Mouse (Mus musculus) intestine, embryonic 16.5 days (tissue): Measurements from ENCODE around the gene Tpmt. TPM values are rescaled to one million over a fixed set of nuclear protein-coding genes. Genes with fewer than 3 reads are reported as not detected.

ENCODE experiments used
- ATAC-seq: fragments of 200-750 bp; cut with Nextera tagmentation; 2 replicates; pipeline ENCODE4 v1.8.0; 2017; ENCODE audit warnings: moderate TSS enrichment, moderate library complexity
- H3K27ac ChIP-seq: fragments of 300-500 bp; sonication (generic); 2 replicates; pipeline ENCODE4 v1.5.1; 2014; ENCODE audit warnings: mild to moderate bottlenecking, low read length
- H3K27me3 ChIP-seq: fragments of 300-500 bp; sonication (generic); replicated peaks from 2 replicates; pipeline ENCODE4 v1.6.1; 2014; ENCODE audit warnings: low read length, control low read depth, mixed read lengths; ENCODE audit not compliant: control insufficient read depth, insufficient read depth
- H3K36me3 ChIP-seq: fragments of 300-500 bp; sonication (generic); 2 replicates; pipeline ENCODE4 v1.6.1; 2014; ENCODE audit warnings: low read length, control low read depth; ENCODE audit not compliant: control insufficient read depth, insufficient read depth
- H3K4me1 ChIP-seq: fragments of 300-500 bp; sonication (generic); 2 replicates; pipeline ENCODE4 v1.6.1; 2014; ENCODE audit warnings: low read length, control low read depth, mixed read lengths; ENCODE audit not compliant: control insufficient read depth, insufficient read depth
- H3K4me2 ChIP-seq: fragments of 300-500 bp; sonication (generic); 2 replicates; pipeline ENCODE4 v1.6.1; 2014; ENCODE audit warnings: low read depth, low read length, control low read depth
- H3K4me3 ChIP-seq: fragments of 300-500 bp; sonication (generic); 2 replicates; pipeline ENCODE4 v1.5.1; 2014; ENCODE audit warnings: mild to moderate bottlenecking, low read length
- H3K9ac ChIP-seq: fragments of 300-500 bp; sonication (generic); 2 replicates; pipeline ENCODE4 v1.6.1; 2014; ENCODE audit warnings: low read depth, low read length
- H3K9me3 ChIP-seq: fragments of 300-500 bp; sonication (generic); 2 replicates; pipeline ENCODE4 v1.6.1; 2016; ENCODE audit warnings: low read length, control low read depth; ENCODE audit not compliant: control insufficient read depth
- WGBS: fragments of 180-500 bp; shearing (Covaris S2); extraction: QIAGEN DNeasy Blood & Tissue Kit; methylation state at CpG from one replicate; pipeline ENCODE4 v1.1.7; 2014; 5-methylcytosine and 5-hydroxymethylcytosine counted together
- polyA plus RNA-seq: library from polyadenylated mRNA; unstranded; fragments of >200 nt; fragmentation: Nextera tagmentation; extraction: Ambion mirVana; gene quantifications from 2 replicates; pipeline ENCODE4 v1.2.1, GENCODE M21; 2015

Gene Tpmt
- polyA plus RNA-seq, 1 experiment from 2014 or later, result 27.6 TPM

- Histone ChIP-seq H3K9ac (no peak overlapping the region), H3K4me2 (no peak overlapping the region), H3K36me3 (no peaks in the 10 kb centered on the region), H3K27ac (no peak overlapping the region), H3K9me3 (no peaks in the 10 kb centered on the region), H3K4me1 (no peaks in the 10 kb centered on the region), H3K27me3 (no peaks in the 10 kb centered on the region), H3K4me3 (no peak overlapping the region)
- ATAC-seq, result no peak
- 77% methylated on average over 7 of the region's 7 CpGs for WGBS
Observed at GRCm38 (mm10) chr13:46992516-46993273, 51.8 kb downstream of the Tpmt start.

- ATAC-seq, result peak; percentile 86
- no peaks in the 10 kb centered on the region for H3K27me3 ChIP-seq
- H3K4me1 ChIP-seq, result no peaks in the 10 kb centered on the region
- no peaks in the 10 kb centered on the region for H3K36me3 ChIP-seq
- no peak overlapping the region for H3K4me3 ChIP-seq
- no peak overlapping the region for H3K4me2 ChIP-seq
- no peak overlapping the region for H3K9ac ChIP-seq
- 27% methylated on average over 4 of the region's 4 CpGs for WGBS
- no peaks in the 10 kb centered on the region for H3K9me3 ChIP-seq
- H3K27ac ChIP-seq, result 0 out of 2 replicates have a peak overlapping the region, but pooled peaks have one; percentile 33
Observed at GRCm38 (mm10) chr13:46990376-46991011, 54.0 kb downstream of the Tpmt start.

GRCm38 (mm10) chr13:46987941-46988340 is 56.6 kb downstream of the Tpmt start:
- ATAC-seq, result no peak
- H3K27me3 ChIP-seq, result no peaks in the 10 kb centered on the region
- H3K9ac ChIP-seq, result no peak overlapping the region
- no peak overlapping the region for H3K4me3 ChIP-seq
- no peak overlapping the region for H3K4me2 ChIP-seq
- no peaks in the 10 kb centered on the region for H3K36me3 ChIP-seq
- no peaks in the 10 kb centered on the region for H3K4me1 ChIP-seq
- H3K27ac ChIP-seq, result no peak overlapping the region
- H3K9me3 ChIP-seq, result no peaks in the 10 kb centered on the region
- WGBS, result 78% methylated on average over 8 of the region's 8 CpGs

GRCm38 (mm10) chr13:46986208-46986607 is 58.3 kb downstream of the Tpmt start:
- Histone ChIP-seq H3K9ac (no peak overlapping the region), H3K27me3 (no peaks in the 10 kb centered on the region), H3K36me3 (no peaks in the 10 kb centered on the region), H3K9me3 (no peaks in the 10 kb centered on the region), H3K4me2 (no peak overlapping the region), H3K27ac (no peak overlapping the region), H3K4me3 (no peak overlapping the region), H3K4me1 (0 out of 2 replicates have a peak, but pooled peaks cover 3% of the 10 kb centered on the region)
- WGBS, result 48% methylated on average over 6 of the region's 6 CpGs
- no peak for ATAC-seq

GRCm38 (mm10) chr13:46983878-46984277 is 60.7 kb downstream of the Tpmt start:
- Histone ChIP-seq H3K4me1 (peaks cover 9% of the 10 kb centered on the region), H3K36me3 (no peaks in the 10 kb centered on the region), H3K9ac (no peak overlapping the region), H3K27me3 (no peaks in the 10 kb centered on the region), H3K4me2 (no peak overlapping the region), H3K4me3 (no peak overlapping the region), H3K27ac (no peak overlapping the region), H3K9me3 (no peaks in the 10 kb centered on the region)
- WGBS, result 88% methylated on average over 2 of the region's 2 CpGs
- ATAC-seq, result no peak

GRCm38 (mm10) chr13:46979836-46980490 is 64.6 kb downstream of the Tpmt start:
- H3K9me3 ChIP-seq, result no peaks in the 10 kb centered on the region
- H3K4me1 ChIP-seq, result peaks cover 9% of the 10 kb centered on the region
- no peak overlapping the region for H3K4me3 ChIP-seq
- 34% methylated on average over 13 of the region's 13 CpGs for WGBS
- no peaks in the 10 kb centered on the region for H3K36me3 ChIP-seq
- peak overlapping the region; percentile 7; the same call in 1 of the 2 replicates for H3K27ac ChIP-seq
- ATAC-seq, result peak; percentile 59
- H3K9ac ChIP-seq, result no peak overlapping the region
- H3K4me2 ChIP-seq, result no peak overlapping the region
- no peaks in the 10 kb centered on the region for H3K27me3 ChIP-seq

- H3K36me3 ChIP-seq, result no peaks in the 10 kb centered on the region
- no peak overlapping the region for H3K4me2 ChIP-seq
- no peak overlapping the region for H3K27ac ChIP-seq
- WGBS, result 91% methylated on average over 7 of the region's 7 CpGs
- no peaks in the 10 kb centered on the region for H3K9me3 ChIP-seq
- H3K27me3 ChIP-seq, result no peaks in the 10 kb centered on the region
- no peak overlapping the region for H3K4me3 ChIP-seq
- peaks cover 9% of the 10 kb centered on the region for H3K4me1 ChIP-seq
- ATAC-seq, result no peak
- no peak overlapping the region for H3K9ac ChIP-seq
Observed at GRCm38 (mm10) chr13:46976532-46976931, 68.0 kb downstream of the Tpmt start.

GRCm38 (mm10) chr13:46975930-46976329 is 68.6 kb downstream of the Tpmt start:
- H3K9me3 ChIP-seq, result no peaks in the 10 kb centered on the region
- H3K27ac ChIP-seq, result no peak overlapping the region
- peaks cover 6% of the 10 kb centered on the region for H3K4me1 ChIP-seq
- H3K27me3 ChIP-seq, result no peaks in the 10 kb centered on the region
- H3K4me3 ChIP-seq, result no peak overlapping the region
- H3K4me2 ChIP-seq, result no peak overlapping the region
- no peaks in the 10 kb centered on the region for H3K36me3 ChIP-seq
- H3K9ac ChIP-seq, result no peak overlapping the region
- ATAC-seq, result no peak
- WGBS, result 37% methylated on average over 4 of the region's 4 CpGs

GRCm38 (mm10) chr13:46975031-46975551 is 69.4 kb downstream of the Tpmt start:
- Histone ChIP-seq H3K4me2 (no peak overlapping the region), H3K36me3 (no peaks in the 10 kb centered on the region), H3K9ac (no peak overlapping the region), H3K27ac (no peak overlapping the region), H3K9me3 (no peaks in the 10 kb centered on the region), H3K4me3 (no peak overlapping the region), H3K27me3 (no peaks in the 10 kb centered on the region), H3K4me1 (peaks cover 2% of the 10 kb centered on the region)
- 62% methylated on average over 14 of the region's 14 CpGs for WGBS
- ATAC-seq, result peak; percentile 30
